Mouse (Mus musculus) kidney, adult 2 months (tissue): Measurements from ENCODE around the gene Dohh. TPM values are rescaled to one million over a fixed set of nuclear protein-coding genes. Genes with fewer than 3 reads are reported as not detected.
A peak's percentile ranks its signal among the peaks of the same experiment; 100 is the strongest.

ENCODE experiments used
- DNase-seq: peaks from one replicate; pipeline ENCODE4 v3.0.0; 2021
- H3K27ac ChIP-seq: fragments of 200-500 bp; 2 replicates; pipeline ENCODE4 v1.5.1; 2012; ENCODE audit warnings: low read depth, low read length, control low read depth, inconsistent platforms; ENCODE audit not compliant: insufficient read depth
- H3K27me3 ChIP-seq: fragments of 200-500 bp; replicated peaks from 2 replicates; pipeline ENCODE4 v1.6.1; 2012; ENCODE audit warnings: mild to moderate bottlenecking, moderate library complexity, low read length, inconsistent platforms; ENCODE audit not compliant: control insufficient read depth, insufficient read depth
- H3K36me3 ChIP-seq: fragments of 200-500 bp; 2 replicates; pipeline ENCODE4 v1.6.1; 2012; ENCODE audit warnings: mild to moderate bottlenecking, moderate library complexity, low read length, inconsistent platforms; ENCODE audit not compliant: control insufficient read depth, insufficient read depth
- H3K4me1 ChIP-seq: fragments of 200-500 bp; 2 replicates; pipeline ENCODE4 v1.6.1; 2011; ENCODE audit warnings: low read length; ENCODE audit not compliant: control insufficient read depth, insufficient read depth
- H3K4me3 ChIP-seq: fragments of 200-500 bp; 2 replicates; pipeline ENCODE4 v1.5.1; 2011; ENCODE audit warnings: mild to moderate bottlenecking, low read depth, low read length, control low read depth; ENCODE audit not compliant: insufficient read depth
- CTCF ChIP-seq: fragments of 200-500 bp; conservative IDR thresholded peaks from 2 replicates; pipeline ENCODE4 v1.5.1; 2011; ENCODE audit warnings: low read depth, mild to moderate bottlenecking, control low read depth, low read length, moderate library complexity, mixed read lengths; ENCODE audit not compliant: insufficient read depth, insufficient read length
- POLR2A ChIP-seq: fragments of 200-500 bp; IDR thresholded peaks from one replicate; pipeline ENCODE4 v1.6.1; 2011; ENCODE audit warnings: low read depth, low read length, control low read depth
- whole genome bisulfite sequencing: fragments of 180-500 bp; shearing (Covaris S2); methylation state at CpG from one replicate; pipeline ENCODE4 v1.1.7; 2018; 5-methylcytosine and 5-hydroxymethylcytosine counted together
- polyA plus RNA-seq: library from polyadenylated mRNA; depleted of rRNA; stranded (reverse); fragments of >200 nt; gene quantifications from 2 replicates; pipeline ENCODE4 v1.2.3, GENCODE M21; 2012; rRNA removed

Dohh gene
- polyA plus RNA-seq, 1 experiment, result 60.6 TPM

DNA sequence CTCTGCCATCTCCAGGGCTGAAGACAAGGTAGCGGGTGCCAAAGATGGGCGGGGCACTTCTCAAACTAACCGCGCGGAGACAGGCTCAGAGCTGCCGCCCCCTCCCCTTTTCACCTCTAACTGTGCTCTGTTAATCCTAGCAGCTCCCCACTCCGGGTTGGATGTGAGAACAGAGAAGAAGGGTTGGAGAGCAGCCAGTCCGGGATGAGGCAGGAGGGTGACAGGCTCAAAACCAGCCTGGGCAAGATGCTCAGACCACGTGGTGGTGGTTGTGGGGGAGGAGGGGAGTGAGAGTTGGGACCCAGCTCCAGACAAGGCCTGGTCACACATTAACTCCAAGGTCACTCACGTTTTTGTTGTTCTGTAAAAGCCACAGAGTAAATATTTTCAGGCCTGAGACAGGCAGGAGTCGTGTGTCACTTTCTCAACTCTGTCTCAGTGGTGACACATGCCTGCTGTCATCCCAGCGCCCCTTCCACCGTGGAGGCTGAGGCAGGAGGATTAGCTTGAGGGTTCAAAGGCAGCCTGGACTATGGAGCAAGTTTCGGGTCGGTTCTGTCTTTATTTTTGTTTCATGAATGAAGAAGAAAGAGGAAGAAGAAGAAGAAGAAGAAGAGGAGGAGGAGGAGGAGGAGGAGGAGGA lies 47.4 kb downstream of the Dohh start:
- peak overlapping the region; percentile 78; the same call in 1 of the 2 replicates for H3K4me3 ChIP-seq
- no peaks in the 10 kb centered on the region for H3K27me3 ChIP-seq
- WGBS, result 17% methylated on average over 15 of the region's 15 CpGs
- peak; percentile 96 for DNase-seq
- H3K4me1 ChIP-seq, result peaks cover 43% of the 10 kb centered on the region
- peak overlapping the region; percentile 98 for H3K27ac ChIP-seq
- no peak for TF ChIP-seq CTCF
- TF ChIP-seq POLR2A, result no peak
- no peaks in the 10 kb centered on the region for H3K36me3 ChIP-seq

DNA sequence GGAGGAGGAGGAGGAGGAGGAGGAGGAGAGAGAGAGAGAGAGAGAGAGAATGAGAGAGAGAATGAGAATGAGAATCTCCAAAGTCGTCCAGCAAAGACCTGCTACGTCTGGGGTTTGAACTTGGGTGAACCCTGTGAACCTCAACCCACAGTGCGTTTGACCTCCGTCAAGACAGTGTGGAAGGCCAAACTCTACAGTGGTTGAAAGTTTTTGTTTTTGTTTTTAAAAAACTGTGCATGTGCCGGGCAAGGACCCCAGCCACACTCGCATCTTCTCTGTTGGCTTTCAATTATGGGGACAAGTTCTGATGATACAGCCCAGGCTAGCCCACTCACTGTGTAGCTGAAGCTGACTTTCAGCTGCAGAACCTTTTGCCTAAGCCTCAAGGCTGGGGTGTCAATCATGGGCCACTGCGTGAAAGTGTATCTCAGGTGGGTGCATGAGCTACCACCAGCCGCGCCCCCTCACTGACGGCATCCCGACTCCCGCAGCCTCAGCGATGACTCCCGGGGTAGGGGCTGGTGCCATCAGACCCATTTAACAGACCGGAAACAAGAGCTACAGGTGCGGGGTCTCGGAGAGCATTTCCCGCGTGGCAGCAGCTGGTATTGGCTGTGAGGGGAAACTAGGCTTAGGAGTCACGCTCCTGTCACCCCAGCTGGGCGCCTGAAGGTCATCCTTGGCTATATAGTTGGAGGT lies 48.1 kb downstream of the Dohh start:
- Histone ChIP-seq H3K4me3 (0 out of 2 replicates have a peak overlapping the region, but pooled peaks have one; percentile 1), H3K4me1 (peaks cover 41% of the 10 kb centered on the region), H3K27ac (peak overlapping the region; percentile 68), H3K36me3 (no peaks in the 10 kb centered on the region), H3K27me3 (no peaks in the 10 kb centered on the region)
- WGBS, result 38% methylated on average over 21 of the region's 21 CpGs
- peak; percentile 69 for DNase-seq
- no peak for TF ChIP-seq POLR2A
- TF ChIP-seq CTCF, result no peak

DNA sequence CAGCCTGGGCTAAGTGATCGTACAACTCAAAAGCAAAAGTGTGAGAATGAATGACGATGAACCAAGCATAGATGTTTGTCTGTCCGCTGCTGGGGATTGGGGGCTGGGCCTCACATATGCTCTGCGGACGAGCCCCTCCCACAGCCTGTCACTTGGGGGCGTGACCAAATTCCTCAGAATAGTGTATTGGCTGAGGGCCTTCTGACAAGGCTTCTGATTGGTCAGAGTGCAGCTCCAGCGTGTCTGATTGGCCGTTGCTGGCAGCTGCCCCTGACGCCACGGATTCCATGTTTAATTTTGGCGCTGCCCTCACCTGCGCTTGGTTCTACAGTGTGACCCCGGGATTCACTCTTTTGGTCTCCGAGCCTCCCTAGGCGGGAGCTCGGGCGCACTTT lies 48.6 kb downstream of the Dohh start:
- Histone ChIP-seq H3K4me3 (0 out of 2 replicates have a peak overlapping the region, but pooled peaks have one; percentile 1), H3K27ac (peak overlapping the region; percentile 68)
- peak; percentile 99 for DNase-seq

GRCm38 (mm10) chr10:81433541-81434289 lies 49.5 kb downstream of the Dohh start:
- TF ChIP-seq CTCF (peak; percentile 36; the same call in 1 of the 2 replicates), POLR2A (no peak)
- no peak overlapping the region for H3K4me3 ChIP-seq
- WGBS, result 64% methylated on average over 26 of the region's 26 CpGs
- H3K27me3 ChIP-seq, result no peaks in the 10 kb centered on the region
- H3K4me1 ChIP-seq, result peaks cover 39% of the 10 kb centered on the region
- H3K27ac ChIP-seq, result peak overlapping the region; percentile 66
- peak; percentile 44 for DNase-seq
- no peaks in the 10 kb centered on the region for H3K36me3 ChIP-seq

More for the DNA sequence above, 48.6 kb downstream of the Dohh start:
- Histone ChIP-seq H3K27me3 (no peaks in the 10 kb centered on the region), H3K4me1 (peaks cover 39% of the 10 kb centered on the region), H3K36me3 (no peaks in the 10 kb centered on the region)
- WGBS, result under 1% methylated on average over 17 of the region's 17 CpGs
- TF ChIP-seq POLR2A (no peak), CTCF (no peak)

DNA sequence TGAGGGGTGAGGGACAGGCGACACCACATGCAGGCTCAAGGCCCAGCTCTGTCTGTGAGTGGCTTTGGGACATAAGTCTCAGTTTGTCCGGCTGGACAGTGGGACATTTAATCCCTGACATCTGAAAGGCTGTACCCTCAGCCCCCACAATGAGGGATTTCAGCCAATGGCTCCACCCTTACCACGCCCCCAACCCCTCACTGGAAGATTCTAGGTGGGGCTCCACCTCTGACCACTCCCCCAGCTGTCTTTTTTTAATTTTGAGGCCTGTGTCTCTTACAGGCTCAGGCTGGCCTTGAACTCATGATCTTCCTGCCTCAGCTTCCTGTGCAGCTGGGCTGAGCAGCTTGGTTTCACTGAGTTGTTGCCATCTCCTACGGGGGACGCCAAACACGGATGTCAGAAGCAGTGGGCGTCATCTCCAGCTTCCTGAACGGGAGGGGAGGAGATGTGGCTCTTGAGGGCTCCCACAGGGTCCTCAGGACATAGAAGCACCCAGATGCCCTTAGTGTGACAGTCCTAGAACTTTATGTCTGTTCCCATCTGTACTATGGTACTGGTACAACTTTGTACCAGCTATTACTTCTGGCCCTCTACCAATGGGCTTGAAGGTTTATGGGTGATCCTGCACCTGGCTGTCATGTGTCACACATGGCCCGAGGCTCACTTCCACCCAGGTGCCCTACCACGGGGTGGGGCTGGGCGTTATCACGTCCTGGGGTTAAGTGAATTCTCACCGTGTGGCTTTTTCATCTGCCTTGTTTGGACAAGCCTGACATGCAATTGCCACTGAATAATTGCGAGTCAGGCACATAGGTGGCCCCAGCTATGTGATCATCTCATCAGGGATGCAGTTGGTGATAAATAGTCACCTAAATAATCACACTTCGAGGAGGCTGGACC lies 50.4 kb downstream of the Dohh start:
- no peak overlapping the region for H3K4me3 ChIP-seq
- H3K27me3 ChIP-seq, result no peaks in the 10 kb centered on the region
- H3K27ac ChIP-seq, result peak overlapping the region; percentile 82
- peak; percentile 38 for DNase-seq
- WGBS, result 53% methylated on average over 15 of the region's 15 CpGs
- H3K4me1 ChIP-seq, result peaks cover 34% of the 10 kb centered on the region
- H3K36me3 ChIP-seq, result no peaks in the 10 kb centered on the region
- TF ChIP-seq POLR2A (no peak), CTCF (no peak)

DNA sequence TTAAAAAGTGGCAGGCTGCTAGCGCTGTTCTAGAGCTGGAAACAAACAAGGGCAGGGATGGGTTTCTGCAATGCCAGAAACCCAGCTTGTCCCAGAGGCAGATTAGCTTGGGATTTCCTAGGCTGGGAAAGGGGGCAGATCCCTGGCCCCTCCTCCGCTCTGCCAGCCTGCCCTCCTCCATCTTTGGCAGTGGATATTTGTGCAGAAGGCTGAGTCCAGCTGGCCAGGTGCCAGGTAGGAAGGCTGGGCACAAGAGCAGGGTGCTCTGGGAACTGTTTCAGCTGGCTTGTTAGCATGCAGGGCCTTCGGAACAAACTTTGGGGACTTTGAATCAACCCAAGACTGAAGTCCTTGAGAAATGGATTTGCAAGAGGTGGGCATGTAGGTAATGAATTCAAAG lies 51.2 kb downstream of the Dohh start:
- 24% methylated on average over 3 of the region's 3 CpGs for WGBS
- Histone ChIP-seq H3K27ac (peak overlapping the region; percentile 82), H3K27me3 (no peaks in the 10 kb centered on the region), H3K4me1 (peaks cover 34% of the 10 kb centered on the region), H3K4me3 (no peak overlapping the region), H3K36me3 (no peaks in the 10 kb centered on the region)
- TF ChIP-seq POLR2A, result no peak
- no peak for TF ChIP-seq CTCF
- peak; percentile 96 for DNase-seq

Other genes starting within 250 kb of the Dohh start
- gene Zbtb7a, start 249.2 kb upstream of the Dohh start, polyA plus RNA-seq, result 36.0 and 37.1 TPM in 2 replicates
- 34.6 and 36.8 TPM in 2 replicates for gene Pias4, start 216.5 kb upstream of the Dohh start, polyA plus RNA-seq
- 1,330 and 1,454 TPM in 2 replicates for gene Eef2, start 207.8 kb upstream of the Dohh start, polyA plus RNA-seq
- gene Dapk3, start 201.4 kb upstream of the Dohh start, polyA plus RNA-seq, result 52.9 and 54.0 TPM in 2 replicates
- gene 4930442H23Rik, start 200.6 kb upstream of the Dohh start, polyA plus RNA-seq, result not detected in 2 replicates
- 0.97 TPM in 1 of 2 replicates, not detected in the other for gene Nmrk2, start 182.4 kb upstream of the Dohh start, polyA plus RNA-seq
- 0.05 and 0.39 TPM in 2 replicates for gene Atcay, start 153.6 kb upstream of the Dohh start, polyA plus RNA-seq
- gene Zfr2, start 151.3 kb upstream of the Dohh start, polyA plus RNA-seq, result 4.6 and 6.0 TPM in 2 replicates
- 0.57 and 1.5 TPM in 2 replicates for gene Matk, start 131.5 kb upstream of the Dohh start, polyA plus RNA-seq
- gene Mrpl54, start 117.5 kb upstream of the Dohh start, polyA plus RNA-seq, result 130 TPM in 2 replicates
- gene Apba3, start 117.5 kb upstream of the Dohh start, polyA plus RNA-seq, result 142 and 147 TPM in 2 replicates
- 13.2 and 19.0 TPM in 2 replicates for gene Tjp3, start 92.8 kb upstream of the Dohh start, polyA plus RNA-seq
- gene Pip5k1c, start 91.5 kb upstream of the Dohh start, polyA plus RNA-seq, result 70.7 and 76.3 TPM in 2 replicates
- gene Cactin, start 63.3 kb upstream of the Dohh start, polyA plus RNA-seq, result 23.7 and 24.5 TPM in 2 replicates
- 16.6 and 21.7 TPM in 2 replicates for gene Tbxa2r, start 55.7 kb upstream of the Dohh start, polyA plus RNA-seq
- 1.4 and 1.5 TPM in 2 replicates for gene Gipc3, start 41.2 kb upstream of the Dohh start, polyA plus RNA-seq
- 66.4 and 82.1 TPM in 2 replicates for gene Hmg20b, start 33.9 kb upstream of the Dohh start, polyA plus RNA-seq
- 23.4 and 28.1 TPM in 2 replicates for gene Mfsd12, start 26.9 kb upstream of the Dohh start, polyA plus RNA-seq
- gene 4930404N11Rik, start 18.6 kb upstream of the Dohh start, polyA plus RNA-seq, result 0.16 and 0.61 TPM in 2 replicates
- 41.1 and 49.8 TPM in 2 replicates for gene Fzr1, start 5.9 kb upstream of the Dohh start, polyA plus RNA-seq
- gene Gm48551, start within 50 bp of the Dohh start, polyA plus RNA-seq, result 2.1 and 2.3 TPM in 2 replicates
- gene Gm48552, start 4.6 kb downstream of the Dohh start, polyA plus RNA-seq, result 1.0 and 2.8 TPM in 2 replicates
- gene Smim24, start 8.6 kb downstream of the Dohh start, polyA plus RNA-seq, result 693 and 694 TPM in 2 replicates
- 64.7 and 82.5 TPM in 2 replicates for gene Nfic, start 71.2 kb downstream of the Dohh start, polyA plus RNA-seq
- gene Celf5, start 98.3 kb downstream of the Dohh start, polyA plus RNA-seq, result 0.18 and 0.27 TPM in 2 replicates
- gene Ncln, start 112.0 kb downstream of the Dohh start, polyA plus RNA-seq, result 148 and 190 TPM in 2 replicates
- gene S1pr4, start 115.7 kb downstream of the Dohh start, polyA plus RNA-seq, result 2.3 and 4.9 TPM in 2 replicates
- 1.7 and 2.1 TPM in 2 replicates for gene Gna15, start 139.8 kb downstream of the Dohh start, polyA plus RNA-seq
- gene Gna11, start 160.8 kb downstream of the Dohh start, polyA plus RNA-seq, result 93.0 and 107 TPM in 2 replicates
- gene Aes, start 175.1 kb downstream of the Dohh start, polyA plus RNA-seq, result 2,250 and 2,535 TPM in 2 replicates
- 63.7 and 93.5 TPM in 2 replicates for gene Tle2, start 190.1 kb downstream of the Dohh start, polyA plus RNA-seq
- gene Tle6, start 216.6 kb downstream of the Dohh start, polyA plus RNA-seq, result 3.9 and 4.3 TPM in 2 replicates
- 1.0 and 1.1 TPM in 2 replicates for gene BC025920, start 221.8 kb downstream of the Dohh start, polyA plus RNA-seq
- gene Sirt6, start 243.4 kb downstream of the Dohh start, polyA plus RNA-seq, result 16.3 and 19.7 TPM in 2 replicates
- gene Ankrd24, start 244.1 kb downstream of the Dohh start, polyA plus RNA-seq, result 67.1 and 81.0 TPM in 2 replicates